Mouse (Mus musculus) retina, adult 2 months (tissue): ENCODE results near the gene Olfr483.

Experiments
- DNase-seq: peaks from one replicate; pipeline ENCODE4 v3.0.0-alpha.2; 2012; ENCODE audit warnings: low read depth, low spot score

The Olfr483 gene

GRCm38 (mm10) chr7:108100549-108100948 lies at the start of gene Olfr483:
Olfr483 (plus strand) TSS chr7:108100849.
- DNase-seq: no peak

GRCm38 (mm10) chr7:108067246-108067645 lies 33.4 kb upstream of the Olfr483 start, which contains the start of gene Olfr480:
Olfr480 (minus strand) TSS chr7:108067346.
- no peak for DNase-seq

GRCm38 (mm10) chr7:108079555-108079954 lies 21.1 kb upstream of the Olfr483 start, which contains the start of gene Olfr481:
Olfr481 (plus strand) TSS chr7:108079855.
- no peak for DNase-seq

- no peak for DNase-seq
Observed at GRCm38 (mm10) chr7:108097486-108097885, 3.2 kb upstream of the Olfr483 start, which contains the start of gene Olfr482. Olfr482 (minus strand) TSS chr7:108097586.

GRCm38 (mm10) chr7:108120681-108121080 lies 20.0 kb downstream of the Olfr483 start:
- no peak for DNase-seq

GRCm38 (mm10) chr7:108121416-108121815 lies 20.8 kb downstream of the Olfr483 start:
- no peak for DNase-seq

GRCm38 (mm10) chr7:108127349-108127748 lies 26.7 kb downstream of the Olfr483 start, which contains the start of gene Olfr484:
Olfr484 (minus strand) TSS chr7:108127449.
- DNase-seq: no peak
